Mouse (Mus musculus) liver, embryonic 12.5 days (tissue): ENCODE results near the gene Ddx4. TPM values are rescaled to one million over a fixed set of nuclear protein-coding genes. Genes with fewer than 3 reads are reported as not detected.

Experiments used
- polyA plus RNA-seq: library from polyadenylated mRNA; unstranded; fragments of >200 nt; fragmentation: Nextera tagmentation; extraction: Ambion mirVana; gene quantifications from 2 replicates; pipeline ENCODE4 v1.2.1, GENCODE M21; 2016

The Ddx4 gene
- polyA plus RNA-seq, 1 experiment from 2014 or later = 0.35 TPM

Other genes with a start within 250 kb of the Ddx4 start
- 10.1 and 11.1 TPM in 2 replicates for gene Il6st, start 188.4 kb downstream of the Ddx4 start, polyA plus RNA-seq
- 0.06 and 0.14 TPM in 2 replicates for gene Il31ra, start 58.1 kb downstream of the Ddx4 start, polyA plus RNA-seq
- 12.1 and 13.6 TPM in 2 replicates for gene Slc38a9, start 8.3 kb upstream of the Ddx4 start, polyA plus RNA-seq
- 28.6 and 30.8 TPM in 2 replicates for gene Plpp1, start 148.3 kb upstream of the Ddx4 start, polyA plus RNA-seq